Mouse (Mus musculus) lung, postnatal 36 days (tissue): ENCODE measurements around the gene A1cf.

ENCODE experiments used
- DNase-seq: peaks from one replicate; pipeline ENCODE4 v3.0.0; 2022; ENCODE audit warnings: mixed read lengths

A1cf gene

DNA sequence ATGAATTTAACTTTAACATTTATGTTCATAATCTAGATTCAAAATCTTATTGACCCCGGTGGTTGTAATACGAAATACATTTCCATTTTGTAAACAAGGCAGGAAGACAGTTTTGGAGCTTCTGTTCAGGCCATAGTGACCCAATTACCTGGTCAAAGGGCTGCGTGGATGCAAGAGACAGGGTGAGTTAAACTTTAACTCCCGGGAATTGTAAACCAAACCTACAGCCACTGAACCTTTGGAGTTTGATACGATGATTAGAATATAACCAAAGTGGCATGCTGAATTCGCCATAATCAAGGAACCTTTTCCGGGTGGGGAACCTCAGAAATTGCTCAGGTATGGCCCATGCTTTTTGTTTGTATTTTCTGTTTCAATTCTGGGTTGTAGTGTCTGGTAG, at the start of gene A1cf:
A1cf (plus strand) TSS at position 244 of the 400 bp plus-strand sequence.
- DNase-seq: no peak

DNA sequence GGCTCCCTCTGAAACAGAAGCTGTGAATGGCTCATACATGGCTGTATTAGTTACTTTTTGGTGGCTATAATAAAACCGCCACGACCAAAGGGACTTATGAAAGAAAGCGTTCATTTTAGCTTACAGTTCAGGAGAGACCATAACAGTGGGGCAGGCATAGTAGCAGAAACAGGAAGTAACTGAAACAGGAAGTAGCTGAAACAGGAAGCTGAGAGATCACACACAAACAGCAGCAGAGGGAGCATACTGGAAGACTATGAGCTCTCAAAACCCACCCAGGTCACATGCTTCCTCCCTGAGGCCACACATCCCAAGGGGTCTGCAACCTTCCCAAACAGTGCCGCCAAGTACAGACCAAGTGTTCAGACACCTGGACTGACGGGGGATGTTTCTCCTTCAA, 34.3 kb upstream of the A1cf start:
- no peak for DNase-seq

DNA sequence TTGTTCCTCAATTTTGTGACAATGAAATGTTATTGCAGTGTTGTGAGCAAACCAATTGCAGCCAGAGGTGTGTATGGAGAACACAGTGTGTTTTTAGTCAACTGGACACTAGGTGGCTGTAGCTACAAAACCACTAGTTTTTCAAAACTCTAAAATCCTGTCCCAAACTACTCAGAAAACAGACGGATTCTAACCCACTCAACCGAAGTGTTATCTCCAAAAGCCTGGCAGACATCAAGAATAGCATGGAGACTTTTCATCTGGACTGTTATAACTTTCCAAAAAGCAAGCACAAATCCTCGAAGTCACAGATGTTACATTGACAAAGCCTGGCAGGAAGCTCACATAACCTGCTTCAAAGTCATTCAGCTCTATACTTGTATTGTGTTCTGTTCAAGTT, 6.7 kb upstream of the A1cf start:
- no peak for DNase-seq

DNA sequence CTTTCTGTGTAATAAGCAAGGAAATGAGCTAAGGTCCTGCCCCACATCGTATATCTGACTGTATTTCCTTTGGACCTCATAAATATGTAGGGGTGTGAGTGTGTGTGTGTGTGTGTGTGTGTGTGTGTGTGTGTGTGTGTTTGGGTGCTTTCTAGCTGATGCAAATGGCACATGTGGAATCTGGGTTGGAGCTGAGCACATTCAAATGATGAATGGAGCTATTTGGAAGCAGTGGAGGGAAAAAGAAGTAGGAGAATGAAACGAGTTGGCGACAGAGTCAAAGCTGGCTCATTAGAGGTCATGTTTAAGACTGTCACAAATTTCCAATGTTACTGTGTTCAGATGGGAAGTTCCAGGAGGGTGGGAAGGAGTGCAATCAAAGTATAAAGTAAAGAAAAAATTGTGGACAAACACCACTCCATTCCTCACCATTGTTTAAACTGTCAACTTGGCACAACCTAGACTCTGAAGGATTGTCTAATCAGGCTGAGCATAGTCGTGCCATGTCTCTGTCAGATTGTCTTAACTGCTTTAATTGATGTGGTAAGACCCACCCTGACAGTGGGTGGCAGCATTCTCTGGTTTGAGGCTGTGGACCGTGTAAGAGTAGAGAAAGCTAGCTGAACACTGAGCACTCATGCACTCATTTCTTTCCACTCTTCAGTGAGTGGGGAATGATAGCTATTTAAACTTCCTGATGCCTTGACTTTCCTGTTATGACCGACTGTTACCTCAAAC, 5.9 kb upstream of the A1cf start:
- no peak for DNase-seq

DNA sequence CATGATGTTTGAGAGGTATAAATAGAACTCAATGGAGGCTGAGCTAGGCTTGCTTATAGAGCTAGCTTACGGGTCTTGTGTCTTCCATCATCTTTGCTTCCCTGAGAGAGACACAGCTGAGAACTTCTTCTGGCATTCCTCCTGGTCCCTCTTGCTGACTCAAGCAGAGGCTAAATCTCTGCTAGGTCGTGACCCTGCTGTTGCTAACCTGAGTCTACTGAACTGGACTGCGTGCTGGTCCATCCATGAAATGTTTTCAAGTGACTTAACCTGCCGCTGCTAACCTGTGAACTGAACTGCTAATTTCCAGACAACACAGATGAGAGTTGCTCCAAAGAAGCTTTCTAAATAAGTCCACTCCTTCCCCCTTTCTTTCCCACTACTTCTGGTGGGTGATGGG, 3.1 kb upstream of the A1cf start:
- DNase-seq: no peak

DNA sequence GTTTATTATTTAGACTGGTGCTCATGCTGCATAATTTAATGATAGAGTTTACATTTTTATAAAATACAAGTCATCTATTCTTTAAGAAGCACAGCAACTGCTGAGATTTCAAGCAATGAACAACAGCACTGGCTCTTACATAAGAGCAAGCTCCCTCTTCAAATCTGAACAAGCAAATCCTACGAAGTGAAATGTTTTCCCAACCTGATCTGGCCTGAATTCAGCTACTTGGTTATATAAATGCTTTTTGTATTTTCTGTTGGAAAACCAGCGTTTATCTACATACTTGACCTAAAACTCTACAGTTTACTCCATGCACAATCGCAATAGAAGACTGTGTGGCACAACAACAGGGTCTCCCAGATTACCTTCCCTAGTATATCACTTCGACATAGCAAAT, 488 bp upstream of the A1cf start:
- DNase-seq: peak; percentile 16

DNA sequence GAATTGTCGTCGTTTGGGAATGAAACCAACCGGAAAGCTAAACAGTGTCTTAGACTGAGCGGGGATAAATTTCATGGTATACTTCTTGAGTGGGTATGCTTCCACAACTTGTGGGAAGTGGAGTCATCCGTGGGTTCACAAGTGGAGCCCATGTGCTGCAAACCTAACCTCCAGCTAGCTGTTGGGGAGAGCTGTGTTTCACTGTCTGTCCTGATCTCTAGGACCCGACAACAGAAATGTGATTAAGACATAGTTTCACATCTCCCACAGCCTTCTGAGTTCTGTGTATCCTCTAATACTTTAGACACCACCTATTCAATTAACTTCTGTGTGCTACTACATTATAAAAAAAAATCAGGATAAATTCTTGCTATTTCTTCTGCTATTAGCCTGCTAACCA, 407 bp downstream of the A1cf start:
- no peak for DNase-seq

DNA sequence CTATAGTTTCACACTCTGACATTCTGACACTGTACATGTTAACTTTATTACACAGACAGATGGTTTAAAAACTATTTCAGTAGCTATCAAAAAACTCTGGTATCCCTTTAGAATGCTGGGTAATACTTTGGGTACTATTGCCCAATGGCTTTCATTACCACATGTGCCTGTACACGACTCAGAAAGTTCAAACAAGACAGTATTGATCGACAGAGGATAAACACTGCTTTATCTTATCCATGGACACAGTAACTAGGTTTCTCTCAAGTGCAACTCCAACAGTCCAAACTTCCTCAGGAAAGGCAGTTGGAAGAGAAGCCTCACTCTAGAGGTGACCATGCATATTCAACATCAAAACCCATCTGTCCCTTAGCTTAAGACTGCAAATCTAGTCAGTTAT, 2.8 kb downstream of the A1cf start:
- DNase-seq: no peak

DNA sequence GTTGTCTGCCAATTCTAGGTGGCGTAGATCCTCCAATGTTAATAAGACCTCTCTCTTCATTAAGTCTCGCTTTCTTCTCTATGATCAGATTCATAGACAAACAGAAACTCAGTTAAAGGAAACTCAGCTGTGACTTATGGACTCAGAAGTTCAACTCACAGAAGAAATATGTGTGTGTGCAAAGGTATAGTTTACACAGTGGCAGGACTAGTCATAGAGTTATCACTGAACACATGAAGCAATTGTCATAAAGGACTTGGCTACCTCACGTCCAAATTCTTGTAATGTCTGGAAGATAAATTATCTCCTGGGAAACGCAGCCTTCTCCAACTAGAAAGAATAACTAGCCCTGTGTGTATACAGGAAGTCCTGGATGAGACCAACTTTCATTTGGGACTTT, 9.4 kb downstream of the A1cf start:
- no peak for DNase-seq

DNA sequence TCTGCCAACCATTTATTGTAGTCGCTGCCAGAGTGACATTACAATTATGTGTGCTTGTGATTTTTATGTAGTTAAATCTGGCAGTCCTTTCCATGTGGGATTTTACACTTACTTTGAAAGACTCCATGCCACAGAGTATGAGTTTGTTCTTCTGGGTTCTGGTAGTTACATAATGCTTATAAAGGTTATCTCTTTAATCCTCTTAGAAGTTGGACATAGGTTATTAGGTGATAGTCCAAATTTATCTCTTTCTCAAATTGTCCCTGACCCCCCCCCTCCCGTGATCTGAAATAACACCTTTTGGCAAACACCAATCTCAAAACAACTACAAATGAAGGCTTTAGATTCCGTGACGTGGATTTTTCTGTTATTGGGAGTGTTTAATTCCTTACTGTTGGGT, 16.0 kb downstream of the A1cf start:
- DNase-seq: no peak

DNA sequence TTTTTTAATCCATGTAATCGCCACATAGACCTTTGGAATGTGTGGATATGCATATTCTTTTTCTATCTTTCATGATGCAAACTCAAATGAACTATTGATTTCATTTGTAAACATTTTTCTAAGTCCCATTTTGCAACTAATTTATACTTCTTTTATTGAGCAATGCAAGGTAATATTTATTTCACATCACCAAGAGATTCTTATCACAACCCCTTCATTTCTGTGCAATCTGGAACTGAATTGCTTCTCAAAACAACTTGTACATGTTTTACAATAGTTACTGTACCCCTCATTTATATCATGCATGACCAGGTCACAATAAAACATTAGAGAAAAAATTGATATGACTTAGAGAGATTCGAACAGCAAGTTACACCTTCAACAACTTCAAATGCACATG, 18.7 kb downstream of the A1cf start:
- no peak for DNase-seq

DNA sequence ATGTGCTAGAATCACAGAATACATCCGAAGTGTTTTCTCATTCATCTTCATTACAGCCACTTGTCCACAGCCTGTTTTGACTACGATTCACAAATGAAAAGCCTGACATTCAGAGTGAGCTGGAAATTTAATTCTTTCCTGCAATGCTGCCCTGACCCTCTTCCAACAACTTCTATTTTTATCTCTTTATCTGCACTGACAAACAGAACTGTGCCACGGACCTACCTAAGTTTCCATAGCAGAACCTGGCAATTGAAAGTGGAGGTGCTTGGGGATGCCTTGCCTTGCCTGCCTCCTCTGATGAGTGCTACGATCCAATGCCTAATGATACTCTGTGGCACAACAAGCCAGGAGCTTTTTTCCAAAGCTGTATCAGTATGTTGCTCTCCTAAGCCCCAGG, 21.4 kb downstream of the A1cf start:
- no peak for DNase-seq

DNA sequence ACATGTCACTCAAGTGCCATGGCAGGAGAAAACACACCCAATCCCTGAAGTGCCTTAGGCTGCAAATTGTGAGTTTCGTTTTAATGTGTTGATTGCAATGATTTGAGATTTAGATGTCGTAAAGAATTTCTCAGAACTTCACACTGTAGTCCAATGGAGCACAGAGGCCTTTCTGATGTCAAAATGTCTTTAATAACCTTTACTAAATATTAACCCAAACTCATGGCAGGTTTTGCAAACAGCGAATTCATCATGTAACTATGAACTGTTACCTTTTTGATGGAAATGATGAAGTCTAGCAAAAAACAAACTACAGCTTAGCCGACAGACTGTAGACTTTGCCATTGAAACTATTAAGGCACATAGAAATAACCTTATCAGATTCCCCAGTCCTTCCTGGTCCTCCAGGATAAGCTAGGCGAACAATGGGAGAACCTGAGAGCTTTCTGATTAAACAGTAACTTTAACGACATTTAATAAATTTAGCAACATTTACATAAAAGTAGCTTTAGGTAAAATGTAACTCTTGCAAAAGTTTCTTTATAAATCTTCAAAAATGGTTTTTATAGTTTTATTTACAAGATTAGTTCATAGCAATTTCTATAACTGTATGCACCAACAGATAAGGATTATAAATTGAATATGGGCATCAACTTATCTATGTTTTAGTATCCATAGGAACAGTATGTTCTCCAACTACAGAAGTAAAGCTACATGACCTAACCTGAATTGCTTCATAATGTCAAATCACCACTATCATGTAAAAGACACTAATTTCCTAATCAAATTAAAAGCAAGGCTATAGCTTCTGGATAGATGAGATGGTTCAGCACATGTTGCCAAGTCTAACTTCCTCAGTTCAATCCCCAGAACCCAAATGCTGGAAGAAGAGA, 22.7 kb downstream of the A1cf start:
- DNase-seq: no peak

DNA sequence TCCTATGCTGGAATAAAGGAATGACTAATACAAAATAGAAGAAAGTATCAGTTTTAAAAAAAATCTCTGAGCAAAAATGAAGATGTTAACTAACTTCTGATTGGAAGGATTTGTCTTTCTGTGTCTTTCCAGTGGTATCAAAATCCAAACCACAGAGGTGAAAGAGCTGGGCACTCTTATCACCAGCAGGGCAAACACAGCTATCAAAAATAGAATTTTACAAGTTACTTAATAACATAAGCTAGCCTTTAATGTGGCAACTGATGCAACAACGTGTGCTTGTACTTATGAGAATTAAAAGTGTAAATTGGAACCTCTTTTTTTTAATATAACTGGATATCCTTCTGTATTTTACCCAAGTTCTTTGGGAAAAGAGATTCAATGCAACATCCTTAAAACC, 27.4 kb downstream of the A1cf start:
- no peak for DNase-seq

DNA sequence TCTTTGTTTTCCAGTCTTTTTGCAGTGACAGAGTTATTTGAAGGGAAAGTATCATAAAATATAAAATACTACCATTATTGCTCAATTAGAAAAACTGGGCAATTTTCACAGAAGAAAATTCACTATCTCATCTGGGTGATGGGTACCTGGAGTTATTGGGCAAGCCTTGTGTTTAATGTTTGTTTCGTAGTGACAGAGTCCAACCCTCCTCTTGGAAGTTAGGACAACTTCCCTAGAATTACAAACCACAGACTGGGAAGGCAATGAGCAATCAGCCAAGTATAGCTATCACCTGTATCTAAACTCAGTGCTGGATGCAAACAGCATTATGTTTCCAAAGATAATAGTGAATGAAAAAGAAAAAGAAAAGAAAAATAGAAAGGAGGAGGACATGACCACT, 28.1 kb downstream of the A1cf start:
- DNase-seq: no peak

DNA sequence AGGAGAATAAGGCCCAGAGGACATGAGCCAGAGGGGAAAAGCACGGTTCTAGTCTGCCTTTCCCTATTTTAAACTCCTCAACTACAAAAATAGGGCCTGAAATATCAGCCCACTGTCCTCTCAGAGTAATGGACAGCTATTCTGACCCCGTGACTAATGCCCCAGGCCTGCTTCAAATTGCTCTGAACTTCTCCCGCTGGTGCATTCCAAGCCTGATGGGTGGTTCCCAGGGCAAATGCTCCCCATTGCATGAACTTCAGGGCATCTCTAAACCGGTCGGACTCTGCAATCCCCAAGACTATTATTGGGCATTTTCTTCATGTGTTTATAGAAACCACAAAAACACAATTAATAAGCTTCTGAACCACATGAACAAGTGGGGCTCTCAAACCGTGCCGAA, 37.1 kb downstream of the A1cf start:
- DNase-seq: no peak

DNA sequence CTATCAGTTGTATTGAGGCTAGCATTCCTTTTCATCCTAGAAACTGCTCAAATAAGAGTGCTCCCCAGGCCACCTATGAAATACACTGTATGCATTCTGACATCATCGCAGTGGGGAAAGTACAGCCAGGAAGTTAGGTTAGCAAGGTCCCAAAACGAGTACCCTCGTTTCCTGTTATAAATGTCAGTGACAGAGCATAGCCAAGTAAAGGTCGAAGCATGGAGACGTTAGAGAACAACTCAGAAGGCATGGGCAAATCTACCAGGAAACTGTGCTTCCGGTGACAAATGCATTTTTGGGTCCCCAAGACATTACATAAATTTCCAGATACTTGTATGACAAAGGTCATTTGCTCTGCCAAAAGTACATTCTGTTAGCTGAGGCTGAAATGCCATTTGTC, 41.9 kb downstream of the A1cf start:
- DNase-seq: no peak

DNA sequence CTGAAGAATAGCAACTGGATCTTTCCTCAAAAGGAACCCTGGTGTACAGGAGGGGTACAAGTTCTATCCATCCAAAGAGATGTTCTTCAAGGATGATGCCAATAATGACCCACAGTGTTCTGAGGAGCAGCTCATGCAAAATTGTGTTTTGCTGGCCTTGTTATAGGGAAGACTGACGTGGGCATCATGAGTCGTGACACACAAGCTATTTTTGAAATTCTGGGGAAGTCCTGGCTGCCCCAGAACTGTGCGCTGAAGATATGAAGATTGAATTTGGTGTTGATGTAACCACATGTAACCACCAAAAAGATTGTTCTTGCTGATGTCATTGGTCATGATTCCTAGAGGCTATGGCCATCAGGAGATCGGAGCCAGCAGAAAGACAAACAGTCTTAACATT, 45.4 kb downstream of the A1cf start:
- no peak for DNase-seq

DNA sequence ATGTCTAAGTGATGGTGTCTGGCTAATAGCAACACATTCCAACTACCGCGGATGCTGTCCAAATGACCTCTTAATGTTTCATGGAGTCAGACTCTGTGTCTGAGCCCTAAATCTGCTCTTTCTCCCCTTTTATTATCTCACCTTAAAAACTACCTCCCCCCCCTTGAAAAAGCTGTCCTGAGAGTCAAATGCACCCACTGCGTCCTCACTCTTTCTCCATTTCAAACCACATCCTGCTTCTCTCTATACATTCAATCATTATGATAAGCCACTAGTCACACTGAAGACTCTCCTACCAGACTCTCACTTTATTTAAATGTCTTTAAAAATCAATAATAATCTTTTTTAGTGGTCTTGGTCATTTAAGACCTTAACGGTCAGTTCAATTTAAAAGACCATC, 51.8 kb downstream of the A1cf start:
- DNase-seq: no peak

DNA sequence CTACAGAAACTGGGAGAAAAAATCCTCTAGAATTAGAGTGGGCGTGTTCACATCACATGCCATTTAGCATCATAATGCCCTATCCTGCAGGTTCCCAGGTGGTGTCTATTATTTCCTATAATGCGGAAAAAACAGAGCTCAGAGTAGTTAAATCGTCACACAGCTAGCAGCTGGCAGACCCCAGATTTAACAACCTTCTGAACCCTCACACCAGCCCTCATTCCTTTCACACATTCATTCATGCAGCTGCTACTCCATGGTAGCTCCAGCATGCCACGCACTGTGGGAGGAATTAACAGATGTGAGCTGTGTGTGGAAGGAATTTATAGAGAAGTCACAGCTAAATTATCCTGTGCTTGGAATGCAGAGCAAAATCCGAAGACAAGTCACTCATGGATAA, 53.3 kb downstream of the A1cf start:
- DNase-seq: no peak

DNA sequence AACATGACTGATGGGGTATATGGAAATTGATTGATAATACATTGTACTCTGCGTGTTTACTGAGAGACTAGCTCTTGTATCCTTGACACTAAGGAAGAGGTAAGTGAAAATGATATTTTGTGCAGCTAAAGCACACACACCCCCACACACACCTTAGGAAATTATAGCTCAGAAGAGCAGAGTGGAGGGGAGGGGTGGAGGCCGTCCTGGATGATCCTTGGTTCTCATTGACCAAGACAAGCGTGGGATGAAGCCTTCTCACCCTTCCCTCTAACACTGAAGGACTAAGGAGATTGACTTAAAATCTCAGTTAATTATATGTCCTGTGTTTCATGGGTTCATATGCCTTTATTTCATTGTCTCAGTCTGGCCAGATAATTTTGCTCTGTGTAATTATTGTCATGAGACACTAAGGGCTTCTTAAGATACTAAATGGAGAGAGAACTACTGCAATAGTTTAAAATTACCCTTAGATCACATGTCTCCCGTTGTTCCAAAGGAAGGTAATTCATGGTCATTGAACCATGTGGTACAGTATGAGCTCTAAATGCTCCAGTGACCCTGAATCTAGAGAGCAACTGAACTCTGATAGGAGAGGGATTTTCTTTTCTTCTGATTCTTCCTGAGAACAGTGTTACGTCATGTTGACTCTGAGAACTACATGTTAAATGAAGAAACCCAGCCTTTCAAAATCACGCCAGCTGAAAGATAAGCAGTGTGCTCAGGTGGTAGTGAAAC, 55.2 kb downstream of the A1cf start:
- no peak for DNase-seq

DNA sequence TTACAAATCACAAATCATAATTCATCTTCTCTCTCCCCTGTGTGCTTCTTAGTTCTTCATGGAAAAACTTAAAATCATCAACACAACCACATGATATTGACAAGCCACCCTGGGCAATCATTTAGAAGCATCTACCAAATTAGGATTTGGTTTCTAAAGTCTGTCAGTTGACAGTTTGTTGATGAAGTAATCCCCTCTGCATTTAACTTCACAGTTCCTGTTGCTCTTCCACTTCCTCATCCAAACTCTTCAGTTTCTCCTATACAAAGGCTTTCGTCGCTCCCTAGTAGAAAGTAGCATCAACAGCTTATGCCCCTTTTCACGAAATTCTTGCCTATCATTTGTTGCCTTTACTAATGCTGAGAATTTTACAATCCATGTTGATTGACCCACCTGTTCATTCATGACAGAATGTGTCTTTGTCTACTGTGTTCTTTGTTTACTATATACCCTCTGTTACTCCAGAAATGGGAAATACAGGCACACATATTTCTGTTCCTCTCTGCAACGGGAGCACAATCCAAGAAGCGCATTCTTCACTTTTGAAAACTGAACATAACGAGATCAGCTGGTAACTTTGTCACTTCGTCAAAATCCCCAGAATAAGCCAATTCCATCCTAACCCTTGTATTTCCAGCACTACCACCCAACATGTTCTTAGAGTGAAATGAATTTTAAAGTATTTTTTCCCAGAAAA, 82.4 kb downstream of the A1cf start:
- no peak for DNase-seq

DNA sequence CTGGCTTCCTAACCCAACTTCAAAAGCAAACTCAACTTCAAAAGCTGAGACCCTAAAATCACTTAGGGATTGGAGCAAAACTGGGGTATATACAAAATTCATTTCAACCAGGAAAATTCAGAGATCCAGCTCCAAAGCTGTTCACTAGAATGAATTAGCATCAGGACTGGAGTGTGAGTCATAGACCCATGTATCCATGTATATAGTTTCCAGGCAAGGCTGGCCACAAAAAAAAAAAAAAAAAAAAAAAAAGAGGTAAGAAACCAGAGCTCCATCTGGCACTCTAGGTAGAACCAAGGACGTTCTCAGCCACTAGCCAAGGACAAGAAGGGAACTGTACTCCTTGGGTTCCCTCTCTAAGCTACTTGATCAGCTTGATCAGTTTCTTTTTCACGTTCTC, 85.2 kb downstream of the A1cf start:
- DNase-seq: no peak
